Mouse (Mus musculus): Measurements from ENCODE around the gene S100a14.

Gene S100a14

GRCm38 (mm10) chr3:90513796-90514590, 12.7 kb upstream of the S100a14 start, which contains the start of the genes S100a1 and S100a13:
TSS of gene S100a1 (minus strand) at chr3:90514392.
TSS of gene S100a13 (plus strand) at chr3:90514435.
- Histone ChIP-seq H3K27me3 (ENCODE audit: insufficient read depth, low read length) (peaks cover 38% of the 10 kb centered on the region), H3K4me1 (replicated peaks; ENCODE audit: low read depth, low read length) (peaks cover 62% of the 10 kb centered on the region), H3K9me3 (ENCODE audit: low read length) (no peaks in the 10 kb centered on the region), H3K36me3 (ENCODE audit: insufficient read depth, low read length) (peaks cover 8% of the 10 kb centered on the region; the same call in 1 of the 2 replicates), H3K4me3 (replicated peaks; ENCODE audit: low read length) (peak within 1 kb of the TSS; percentile 73)
- TF ChIP-seq NANOG (IDR thresholded peaks at IDR 0.05; ENCODE audit: borderline replicate concordance, low read length), result no peak
- no peak for TF ChIP-seq CTCF (conservative IDR thresholded peaks at IDR 0.05; ENCODE audit: low read length)
- no peak for TF ChIP-seq POU5F1 (IDR thresholded peaks at IDR 0.05; ENCODE audit: borderline replicate concordance, low read length)

DNA sequence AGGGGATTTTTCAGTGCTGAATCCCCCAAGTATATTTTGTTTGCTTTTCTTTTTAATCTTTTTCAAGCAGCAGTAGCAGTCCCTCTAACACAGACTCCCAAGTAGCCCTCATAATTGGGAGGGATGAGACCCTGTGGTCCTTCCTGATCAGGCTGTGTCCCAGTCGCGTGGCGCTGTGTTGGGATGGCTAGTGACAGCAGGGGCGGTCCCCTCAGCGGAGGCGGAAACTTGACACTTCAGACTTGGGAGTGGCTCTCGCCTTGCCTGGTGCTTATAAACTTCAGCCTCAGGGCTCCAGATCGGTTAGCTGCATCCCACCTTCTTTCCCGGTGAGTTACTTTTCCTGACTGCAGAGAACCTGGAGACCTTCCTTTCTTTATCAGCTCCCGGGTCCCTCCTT, 12.0 kb upstream of the S100a14 start:
- peak overlapping the region; percentile 73 for H3K4me3 ChIP-seq (replicated peaks; ENCODE audit: low read length)
- TF ChIP-seq CTCF (conservative IDR thresholded peaks at IDR 0.05; ENCODE audit: low read length), result no peak
- no peak for TF ChIP-seq NANOG (IDR thresholded peaks at IDR 0.05; ENCODE audit: borderline replicate concordance, low read length)
- no peak for TF ChIP-seq POU5F1 (IDR thresholded peaks at IDR 0.05; ENCODE audit: borderline replicate concordance, low read length)
- H3K27me3 ChIP-seq (ENCODE audit: insufficient read depth, low read length), result peaks cover 38% of the 10 kb centered on the region
- H3K4me1 ChIP-seq (replicated peaks; ENCODE audit: low read depth, low read length), result peaks cover 62% of the 10 kb centered on the region
- H3K9me3 ChIP-seq (ENCODE audit: low read length), result no peaks in the 10 kb centered on the region
- H3K36me3 ChIP-seq (ENCODE audit: insufficient read depth, low read length), result peaks cover 8% of the 10 kb centered on the region; the same call in 1 of the 2 replicates

- TF ChIP-seq POU5F1 (IDR thresholded peaks at IDR 0.05; ENCODE audit: borderline replicate concordance, low read length) (no peak), CTCF (conservative IDR thresholded peaks at IDR 0.05; ENCODE audit: low read length) (no peak), NANOG (IDR thresholded peaks at IDR 0.05; ENCODE audit: borderline replicate concordance, low read length) (no peak)
- no peaks in the 10 kb centered on the region for H3K9me3 ChIP-seq (ENCODE audit: low read length)
- peak overlapping the region; percentile 73 for H3K4me3 ChIP-seq (replicated peaks; ENCODE audit: low read length)
- peaks cover 56% of the 10 kb centered on the region for H3K4me1 ChIP-seq (replicated peaks; ENCODE audit: low read depth, low read length)
- H3K36me3 ChIP-seq (ENCODE audit: insufficient read depth, low read length), result peaks cover 8% of the 10 kb centered on the region; the same call in 1 of the 2 replicates
- peaks cover 38% of the 10 kb centered on the region for H3K27me3 ChIP-seq (ENCODE audit: insufficient read depth, low read length)
Measured at GRCm38 (mm10) chr3:90515242-90515641, 11.4 kb upstream of the S100a14 start.

DNA sequence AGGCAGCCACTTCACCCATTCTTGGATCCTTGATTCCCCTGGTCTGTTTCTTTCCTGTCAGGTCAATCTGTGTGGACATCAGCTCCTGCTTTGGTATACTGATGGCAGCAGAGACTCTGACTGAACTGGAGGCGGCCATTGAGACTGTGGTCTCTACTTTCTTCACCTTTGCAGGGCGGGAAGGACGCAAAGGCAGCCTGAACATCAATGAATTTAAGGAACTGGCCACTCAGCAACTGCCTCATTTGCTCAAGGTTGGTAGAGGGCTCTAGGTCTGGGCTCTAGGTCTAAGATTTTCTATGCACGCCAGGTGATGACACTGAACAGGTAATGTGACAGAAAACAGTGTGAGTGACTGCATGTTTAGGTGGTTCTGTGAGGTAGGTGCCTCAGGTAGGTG, 10.9 kb upstream of the S100a14 start:
- H3K4me1 ChIP-seq (replicated peaks; ENCODE audit: low read depth, low read length), result peaks cover 55% of the 10 kb centered on the region
- H3K4me3 ChIP-seq (replicated peaks; ENCODE audit: low read length), result peak overlapping the region; percentile 73
- H3K36me3 ChIP-seq (ENCODE audit: insufficient read depth, low read length), result peaks cover 6% of the 10 kb centered on the region; the same call in 1 of the 2 replicates
- H3K9me3 ChIP-seq (ENCODE audit: low read length), result no peaks in the 10 kb centered on the region
- H3K27me3 ChIP-seq (ENCODE audit: insufficient read depth, low read length), result peaks cover 38% of the 10 kb centered on the region
- TF ChIP-seq NANOG (IDR thresholded peaks at IDR 0.05; ENCODE audit: borderline replicate concordance, low read length), result no peak
- TF ChIP-seq CTCF (conservative IDR thresholded peaks at IDR 0.05; ENCODE audit: low read length), result no peak
- TF ChIP-seq POU5F1 (IDR thresholded peaks at IDR 0.05; ENCODE audit: borderline replicate concordance, low read length), result no peak

DNA sequence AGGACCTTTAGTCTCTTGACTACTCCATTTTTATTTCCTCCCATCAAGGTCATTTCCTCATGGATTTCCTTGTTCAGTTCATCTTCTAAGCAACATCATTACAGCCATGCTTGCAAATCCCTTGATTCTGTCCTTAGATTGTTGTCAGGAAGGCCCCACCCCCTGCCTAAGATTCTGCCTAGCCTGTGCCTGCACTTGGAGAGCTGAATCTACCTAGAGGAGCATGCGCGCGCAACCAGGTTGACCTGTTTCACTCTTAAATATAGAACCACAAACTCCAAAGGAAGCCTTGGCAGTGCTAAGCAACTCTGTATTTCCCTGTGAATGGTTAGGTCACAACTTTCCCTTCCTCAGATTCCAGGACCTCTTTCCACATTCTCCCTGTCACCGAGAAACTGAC, 8.9 kb upstream of the S100a14 start:
- H3K9me3 ChIP-seq (ENCODE audit: low read length), result no peaks in the 10 kb centered on the region
- H3K27me3 ChIP-seq (ENCODE audit: insufficient read depth, low read length), result peaks cover 32% of the 10 kb centered on the region
- peaks cover 45% of the 10 kb centered on the region for H3K4me1 ChIP-seq (replicated peaks; ENCODE audit: low read depth, low read length)
- H3K36me3 ChIP-seq (ENCODE audit: insufficient read depth, low read length), result no peaks in the 10 kb centered on the region
- TF ChIP-seq POU5F1 (IDR thresholded peaks at IDR 0.05; ENCODE audit: borderline replicate concordance, low read length) (no peak), NANOG (IDR thresholded peaks at IDR 0.05; ENCODE audit: borderline replicate concordance, low read length) (no peak), CTCF (conservative IDR thresholded peaks at IDR 0.05; ENCODE audit: low read length) (no peak)
- H3K4me3 ChIP-seq (replicated peaks; ENCODE audit: low read length), result no peak overlapping the region

GRCm38 (mm10) chr3:90525421-90525820, 1.2 kb upstream of the S100a14 start:
- Histone ChIP-seq H3K4me3 (replicated peaks; ENCODE audit: low read length) (no peak overlapping the region), H3K9me3 (ENCODE audit: low read length) (no peaks in the 10 kb centered on the region), H3K27me3 (ENCODE audit: insufficient read depth, low read length) (peaks cover 19% of the 10 kb centered on the region; the same call in 1 of the 2 replicates), H3K36me3 (ENCODE audit: insufficient read depth, low read length) (no peaks in the 10 kb centered on the region), H3K4me1 (replicated peaks; ENCODE audit: low read depth, low read length) (peaks cover 32% of the 10 kb centered on the region)
- peak; percentile 70 for TF ChIP-seq CTCF (conservative IDR thresholded peaks at IDR 0.05; ENCODE audit: low read length)
- no peak for TF ChIP-seq POU5F1 (IDR thresholded peaks at IDR 0.05; ENCODE audit: borderline replicate concordance, low read length)

DNA sequence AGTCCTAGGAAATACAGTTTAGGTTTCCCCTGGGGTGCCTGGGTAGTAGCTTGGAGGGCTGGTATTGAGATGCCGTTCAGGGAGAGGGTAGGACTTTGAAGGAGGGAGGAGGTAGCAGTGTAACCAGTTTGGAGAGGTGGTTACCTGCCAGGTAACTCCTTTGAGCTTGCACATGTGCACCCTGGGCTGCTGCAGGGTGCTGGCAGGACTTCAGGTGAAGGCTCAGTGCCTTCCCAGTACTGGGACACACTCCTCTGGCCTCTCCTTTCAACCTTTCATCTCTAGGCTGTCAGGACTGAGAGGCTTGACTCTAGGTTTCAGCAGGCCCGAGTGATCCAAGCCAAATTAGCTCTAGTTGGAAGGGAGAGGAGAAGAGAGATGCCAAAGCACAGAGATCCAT, 580 bp upstream of the S100a14 start:
- Histone ChIP-seq H3K4me1 (replicated peaks; ENCODE audit: low read depth, low read length) (peaks cover 32% of the 10 kb centered on the region), H3K27me3 (ENCODE audit: insufficient read depth, low read length) (peaks cover 16% of the 10 kb centered on the region; the same call in 1 of the 2 replicates), H3K36me3 (ENCODE audit: insufficient read depth, low read length) (no peaks in the 10 kb centered on the region), H3K4me3 (replicated peaks; ENCODE audit: low read length) (no peak overlapping the region), H3K9me3 (ENCODE audit: low read length) (no peaks in the 10 kb centered on the region)
- TF ChIP-seq POU5F1 (IDR thresholded peaks at IDR 0.05; ENCODE audit: borderline replicate concordance, low read length) (no peak), CTCF (conservative IDR thresholded peaks at IDR 0.05; ENCODE audit: low read length) (no peak), NANOG (IDR thresholded peaks at IDR 0.05; ENCODE audit: borderline replicate concordance, low read length) (no peak)

DNA sequence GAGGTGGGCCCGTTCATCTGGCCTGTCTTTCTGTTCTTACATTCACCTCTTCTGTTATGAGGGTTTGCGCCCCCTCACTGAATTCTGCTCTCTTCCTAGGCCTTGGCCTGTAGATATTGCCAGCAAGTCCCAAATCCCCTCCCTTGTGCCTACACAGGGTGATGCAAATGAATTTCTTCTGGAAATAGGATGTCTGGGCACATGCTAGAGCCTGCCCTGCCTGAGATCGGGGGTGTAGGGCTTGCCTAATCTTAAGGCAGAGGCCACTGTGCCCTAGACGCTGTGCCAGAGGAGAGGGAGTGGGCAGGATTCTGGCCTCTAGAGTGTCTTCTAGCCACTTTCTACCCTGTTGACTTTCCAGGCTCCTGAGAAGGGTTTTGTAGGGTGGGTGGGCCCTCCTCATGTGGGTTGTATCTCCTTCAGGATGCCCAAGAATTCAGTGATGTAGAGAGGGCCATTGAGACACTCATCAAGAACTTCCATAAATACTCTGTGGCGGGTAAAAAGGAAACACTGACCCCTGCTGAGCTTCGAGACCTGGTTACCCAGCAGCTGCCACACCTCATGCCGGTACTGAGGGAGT, 726 bp downstream of the S100a14 start:
- no peak for TF ChIP-seq POU5F1 (IDR thresholded peaks at IDR 0.05; ENCODE audit: borderline replicate concordance, low read length)
- no peak for TF ChIP-seq CTCF (conservative IDR thresholded peaks at IDR 0.05; ENCODE audit: low read length)
- no peak for TF ChIP-seq NANOG (IDR thresholded peaks at IDR 0.05; ENCODE audit: borderline replicate concordance, low read length)
- H3K27me3 ChIP-seq (ENCODE audit: insufficient read depth, low read length), result peaks cover 16% of the 10 kb centered on the region; the same call in 1 of the 2 replicates
- H3K36me3 ChIP-seq (ENCODE audit: insufficient read depth, low read length), result no peaks in the 10 kb centered on the region
- H3K4me3 ChIP-seq (replicated peaks; ENCODE audit: low read length), result no peak overlapping the region
- H3K4me1 ChIP-seq (replicated peaks; ENCODE audit: low read depth, low read length), result peaks cover 32% of the 10 kb centered on the region
- H3K9me3 ChIP-seq (ENCODE audit: low read length), result no peaks in the 10 kb centered on the region
